Mouse (Mus musculus) lung, adult 2 months (tissue): ENCODE measurements around the gene E130309D02Rik.

Experiments
- CTCF ChIP-seq: fragments of 200-500 bp; IDR thresholded peaks from 2 replicates; pipeline ENCODE4 v1.5.1; 2011; ENCODE audit warnings: mild to moderate bottlenecking, low read length, control low read depth; ENCODE audit not compliant: insufficient read depth
- POLR2A ChIP-seq: fragments of 200-500 bp; IDR thresholded peaks from 2 replicates; pipeline ENCODE4 v1.6.1; 2011; ENCODE audit warnings: low read depth, mild to moderate bottlenecking, control low read depth, low read length, borderline replicate concordance; ENCODE audit errors: extremely low read depth

- TF ChIP-seq CTCF (peak; percentile 37; the same call in 1 of the 2 replicates), POLR2A (no peak)
These were observed 13.9 kb downstream of the E130309D02Rik start for GRCm38 (mm10) chr5:143301296-143301695.
